Mouse (Mus musculus): Measurements from ENCODE around the gene Ddx21. TPM values are rescaled to one million over a fixed set of nuclear protein-coding genes. Genes with fewer than 3 reads are reported as not detected.

Ddx21 gene
- polyA plus RNA-seq, 1 experiment = 11.6 TPM

GRCm38 (mm10) chr10:62577673-62578337 is 24.3 kb downstream of the Ddx21 start:
- WGBS = 2% methylated on average over 54 of the region's 54 CpGs
- no peak for DNase-seq (ENCODE audit: low read depth, low spot score)

DNA sequence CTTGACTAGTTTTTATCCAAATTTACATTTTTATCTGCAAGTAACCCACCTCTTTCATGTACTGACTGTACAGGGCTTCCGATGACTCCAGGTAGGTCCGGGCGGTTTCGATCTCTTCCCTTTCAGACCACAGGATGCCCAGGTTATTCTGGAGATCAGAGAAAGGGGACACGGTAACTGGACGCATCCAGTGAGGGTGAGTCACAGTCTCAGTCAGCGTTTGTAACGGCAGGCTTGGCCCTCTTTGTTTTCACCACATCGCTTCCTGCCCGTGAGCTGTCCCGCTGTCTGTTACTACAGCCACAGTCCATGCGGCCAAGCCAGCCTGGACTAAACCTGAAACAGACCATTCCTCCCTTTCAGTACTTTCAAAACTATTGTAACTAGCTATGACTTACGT is 27.1 kb downstream of the Ddx21 start:
- WGBS = 92% methylated on average over 13 of the region's 13 CpGs
- DNase-seq (ENCODE audit: low read depth, low spot score) = no peak

- WGBS = 85% methylated on average over 7 of the region's 7 CpGs
- DNase-seq (ENCODE audit: low read depth, low spot score) = no peak
Measured at GRCm38 (mm10) chr10:62570126-62570871, 31.8 kb downstream of the Ddx21 start.

- WGBS = 88% methylated on average over 4 of the region's 4 CpGs
- no peak for DNase-seq (ENCODE audit: low read depth, low spot score)
Measured at GRCm38 (mm10) chr10:62568861-62569260, 33.2 kb downstream of the Ddx21 start.

- WGBS = 82% methylated on average over 1 of the region's 1 CpGs
Measured at GRCm38 (mm10) chr10:62557736-62558135, 44.3 kb downstream of the Ddx21 start.

GRCm38 (mm10) chr10:62556558-62556901 is 45.6 kb downstream of the Ddx21 start:
- WGBS = 80% methylated on average over 6 of the region's 6 CpGs
- DNase-seq (ENCODE audit: low read depth, low spot score) = no peak

More at GRCm38 (mm10) chr10:62557736-62558135, 44.3 kb downstream of the Ddx21 start:
- DNase-seq (ENCODE audit: low read depth, low spot score) = no peak

DNA sequence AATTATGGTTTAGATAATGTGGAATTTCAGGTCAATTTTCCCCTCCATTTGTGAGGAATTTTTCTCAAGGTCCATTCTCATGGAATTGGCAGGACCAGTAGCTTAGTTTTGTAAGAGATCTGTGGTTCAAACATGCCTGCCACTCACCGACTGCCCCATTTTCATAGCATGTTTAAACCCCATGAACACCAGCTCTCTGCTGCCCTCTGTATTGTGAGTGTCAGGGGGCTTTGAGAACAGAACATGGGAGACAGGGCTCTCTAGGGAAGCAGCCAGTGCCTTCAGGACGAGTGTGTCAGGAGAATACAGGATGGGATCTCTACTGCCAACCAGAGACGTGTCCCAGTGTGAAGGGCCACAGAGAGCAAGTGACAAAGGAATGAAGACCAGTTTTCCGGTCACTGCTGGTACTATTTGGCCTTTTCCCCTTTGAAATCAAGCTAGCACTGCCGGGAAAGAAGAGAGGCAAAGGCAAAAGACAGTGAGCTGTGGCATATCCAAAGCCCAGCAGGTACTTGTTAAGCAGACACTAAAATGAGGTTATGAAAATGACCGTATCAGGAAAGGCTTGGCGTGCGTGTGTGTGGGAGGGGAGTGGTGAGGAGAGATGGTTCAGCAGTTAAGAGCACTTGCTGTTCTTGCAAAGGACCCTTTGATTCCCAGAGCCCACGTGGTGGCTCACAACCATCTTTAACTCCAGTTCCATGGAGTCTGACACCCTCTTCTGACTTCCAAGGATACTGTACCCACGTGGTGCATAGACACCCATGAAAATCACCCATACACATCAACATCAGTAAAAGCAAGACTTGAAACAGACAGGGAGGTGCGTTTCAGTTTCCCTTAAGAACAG is 46.1 kb downstream of the Ddx21 start:
- DNase-seq (ENCODE audit: low read depth, low spot score) = no peak
- 75% methylated on average over 11 of the region's 11 CpGs for WGBS

DNA sequence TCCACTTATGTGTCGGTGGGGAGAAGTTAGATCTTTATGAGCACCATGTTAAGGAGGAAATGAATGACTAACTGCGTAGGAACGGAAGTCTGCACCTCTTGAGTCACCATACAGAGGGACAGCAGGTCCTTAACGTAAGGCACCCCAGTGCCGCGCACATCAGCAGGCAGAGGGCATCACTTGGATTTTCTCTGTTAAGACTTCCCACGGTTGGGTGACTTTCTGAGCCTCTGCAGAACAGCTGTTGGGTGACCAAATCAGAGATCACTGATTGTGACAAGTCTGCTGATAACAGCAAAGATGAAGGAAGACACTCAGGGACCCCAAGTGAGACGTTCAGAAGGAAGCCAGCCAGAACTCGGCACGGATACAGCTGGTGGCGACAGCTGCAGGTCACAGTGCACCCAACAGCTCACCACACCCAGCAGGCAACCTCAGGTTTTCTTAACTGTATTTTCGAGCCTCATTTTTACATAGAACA is 48.4 kb downstream of the Ddx21 start:
- no peak for DNase-seq (ENCODE audit: low read depth, low spot score)
- WGBS = 72% methylated on average over 12 of the region's 12 CpGs

GRCm38 (mm10) chr10:62550787-62551300 is 51.2 kb downstream of the Ddx21 start:
- 81% methylated on average over 7 of the region's 7 CpGs for WGBS
- no peak for DNase-seq (ENCODE audit: low read depth, low spot score)

- peak; percentile 35 for DNase-seq (ENCODE audit: low read depth, low spot score)
- 16% methylated on average over 16 of the region's 16 CpGs for WGBS
Measured at GRCm38 (mm10) chr10:62549523-62550166, 52.4 kb downstream of the Ddx21 start.

GRCm38 (mm10) chr10:62546441-62546840 is 55.6 kb downstream of the Ddx21 start:
- no peak for DNase-seq (ENCODE audit: low read depth, low spot score)
- 71% methylated on average over 10 of the region's 10 CpGs for WGBS

- no peak for DNase-seq (ENCODE audit: low read depth, low spot score)
Measured at GRCm38 (mm10) chr10:62545759-62546158, 56.3 kb downstream of the Ddx21 start.

- DNase-seq (ENCODE audit: low read depth, low spot score) = no peak
- 75% methylated on average over 4 of the region's 4 CpGs for WGBS
Measured at GRCm38 (mm10) chr10:62544316-62544715, 57.8 kb downstream of the Ddx21 start.

DNA sequence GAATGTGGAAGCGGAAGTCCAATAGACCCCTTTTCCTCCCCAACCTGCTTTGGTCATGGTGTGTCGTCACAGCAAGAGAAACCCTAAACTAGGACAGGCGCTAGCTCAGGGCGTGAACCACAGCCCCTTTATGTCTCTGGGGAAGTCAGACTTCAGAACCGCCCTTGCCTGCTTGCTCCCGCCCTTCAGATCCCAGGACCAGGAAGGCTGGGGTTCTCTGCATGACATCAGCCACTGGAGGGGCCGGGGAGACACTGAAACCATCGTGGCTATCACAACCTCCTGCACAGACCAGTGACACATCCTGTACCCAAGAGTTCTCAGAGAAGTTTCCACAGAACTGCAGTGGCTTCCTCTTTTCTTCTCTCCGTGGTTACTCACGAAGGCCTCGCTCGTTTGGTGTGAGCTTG is 58.7 kb downstream of the Ddx21 start:
- no peak for DNase-seq (ENCODE audit: low read depth, low spot score)
- 74% methylated on average over 12 of the region's 12 CpGs for WGBS

- DNase-seq (ENCODE audit: low read depth, low spot score) = no peak
- 82% methylated on average over 8 of the region's 8 CpGs for WGBS
Measured at GRCm38 (mm10) chr10:62542928-62543327, 59.2 kb downstream of the Ddx21 start.

GRCm38 (mm10) chr10:62542507-62542906 is 59.6 kb downstream of the Ddx21 start:
- WGBS = 84% methylated on average over 12 of the region's 12 CpGs
- no peak for DNase-seq (ENCODE audit: low read depth, low spot score)

- DNase-seq (ENCODE audit: low read depth, low spot score) = no peak
- 87% methylated on average over 12 of the region's 12 CpGs for WGBS
Measured at GRCm38 (mm10) chr10:62541499-62541898, 60.6 kb downstream of the Ddx21 start.

- WGBS = 55% methylated on average over 3 of the region's 3 CpGs
- DNase-seq (ENCODE audit: low read depth, low spot score) = no peak
Measured at GRCm38 (mm10) chr10:62540800-62541199, 61.3 kb downstream of the Ddx21 start.

DNA sequence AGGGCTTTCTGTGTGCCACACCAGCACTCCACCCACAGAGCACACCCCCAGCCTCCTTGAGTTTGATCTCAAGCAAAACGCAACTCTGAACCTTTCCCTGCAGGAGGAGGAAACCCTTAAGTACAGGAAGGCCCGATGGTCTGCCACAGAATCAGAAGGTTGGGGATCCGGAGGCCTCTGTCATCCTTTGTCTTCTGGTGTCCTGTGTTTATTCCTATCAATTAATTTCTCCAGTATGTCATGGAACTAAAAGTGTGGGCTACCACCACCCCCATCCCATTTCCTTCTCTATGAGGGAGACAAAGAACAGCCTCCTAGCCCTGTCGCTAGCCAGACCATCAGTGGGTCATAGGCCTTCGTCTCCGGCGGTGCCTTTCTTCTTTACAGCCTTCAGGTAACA is 67.6 kb downstream of the Ddx21 start:
- 82% methylated on average over 7 of the region's 7 CpGs for WGBS
- no peak for DNase-seq (ENCODE audit: low read depth, low spot score)

DNA sequence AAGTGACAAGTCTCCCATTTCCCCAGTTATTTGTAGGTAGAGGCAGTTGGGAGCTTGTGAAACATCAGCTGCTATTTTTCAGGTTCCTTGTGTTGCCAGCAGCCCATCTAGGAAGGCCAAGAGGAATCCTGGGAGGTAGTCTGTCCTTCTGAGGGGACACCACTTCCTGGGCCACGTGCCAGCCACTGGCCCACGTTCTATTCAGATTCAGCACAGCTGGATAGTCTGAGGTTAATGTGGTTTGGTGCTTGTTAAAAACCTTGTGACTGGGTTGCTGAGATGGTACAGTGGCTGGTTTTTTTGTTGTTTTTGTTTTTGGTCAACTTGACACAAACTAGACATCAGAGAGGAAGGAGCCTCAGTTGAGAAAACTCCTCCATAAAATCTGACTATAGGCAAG is 69.2 kb downstream of the Ddx21 start:
- 16% methylated on average over 2 of the region's 2 CpGs for WGBS
- no peak for DNase-seq (ENCODE audit: low read depth, low spot score)
